Mouse (Mus musculus): ENCODE data around the gene Bach2. TPM values are rescaled to one million over a fixed set of nuclear protein-coding genes. Genes with fewer than 3 reads are reported as not detected.

The Bach2 gene
- polyA plus RNA-seq, 1 experiment from 2014 or later, result 31.5 TPM

GRCm38 (mm10) chr4:32509832-32510612, 271.4 kb downstream of the Bach2 start:
- Histone ChIP-seq H3K9me3 (ENCODE audit: control insufficient read depth, low read length) (no peaks in the 10 kb centered on the region), H3K4me2 (replicated peaks) (no peak overlapping the region), H3K36me3 (replicated peaks; ENCODE audit: control insufficient read depth, insufficient read depth) (no peaks in the 10 kb centered on the region), H3K9ac (no peak overlapping the region), H3K27me3 (ENCODE audit: control insufficient read depth, insufficient read depth, low read length) (no peaks in the 10 kb centered on the region), H3K4me1 (replicated peaks; ENCODE audit: control insufficient read depth, insufficient read depth, low read length) (peaks cover 29% of the 10 kb centered on the region), H3K27ac (peak overlapping the region; percentile 7; the same call in 1 of the 2 replicates), H3K4me3 (replicated peaks; ENCODE audit: low read length) (no peak overlapping the region)
- ATAC-seq (ENCODE audit: low FRiP score) (no peak), DNase-seq (ENCODE audit: low spot score) (no peak)
- 50% methylated on average over 9 of the region's 9 CpGs for WGBS

GRCm38 (mm10) chr4:32510940-32511339, 272.3 kb downstream of the Bach2 start:
- H3K9ac ChIP-seq, result no peak overlapping the region
- H3K36me3 ChIP-seq (replicated peaks; ENCODE audit: control insufficient read depth, insufficient read depth), result no peaks in the 10 kb centered on the region
- no peak overlapping the region for H3K27ac ChIP-seq
- no peaks in the 10 kb centered on the region for H3K9me3 ChIP-seq (ENCODE audit: control insufficient read depth, low read length)
- no peaks in the 10 kb centered on the region for H3K27me3 ChIP-seq (ENCODE audit: control insufficient read depth, insufficient read depth, low read length)
- H3K4me1 ChIP-seq (replicated peaks; ENCODE audit: control insufficient read depth, insufficient read depth, low read length), result peaks cover 33% of the 10 kb centered on the region
- 65% methylated on average over 7 of the region's 7 CpGs for WGBS
- no peak for DNase-seq (ENCODE audit: low spot score)
- no peak overlapping the region for H3K4me3 ChIP-seq (replicated peaks; ENCODE audit: low read length)
- H3K4me2 ChIP-seq (replicated peaks), result no peak overlapping the region
- no peak for ATAC-seq (ENCODE audit: low FRiP score)

GRCm38 (mm10) chr4:32516126-32516525, 277.5 kb downstream of the Bach2 start:
- H3K4me3 ChIP-seq (replicated peaks; ENCODE audit: low read length), result no peak overlapping the region
- no peaks in the 10 kb centered on the region for H3K27me3 ChIP-seq (ENCODE audit: control insufficient read depth, insufficient read depth, low read length)
- ATAC-seq (ENCODE audit: low FRiP score), result no peak
- H3K4me2 ChIP-seq (replicated peaks), result no peak overlapping the region
- H3K27ac ChIP-seq, result no peak overlapping the region
- DNase-seq (ENCODE audit: low spot score), result no peak
- no peaks in the 10 kb centered on the region for H3K9me3 ChIP-seq (ENCODE audit: control insufficient read depth, low read length)
- H3K9ac ChIP-seq, result no peak overlapping the region
- H3K4me1 ChIP-seq (replicated peaks; ENCODE audit: control insufficient read depth, insufficient read depth, low read length), result peaks cover 27% of the 10 kb centered on the region
- H3K36me3 ChIP-seq (replicated peaks; ENCODE audit: control insufficient read depth, insufficient read depth), result no peaks in the 10 kb centered on the region
- WGBS, result 89% methylated on average over 8 of the region's 8 CpGs

- no peak overlapping the region for H3K9ac ChIP-seq
- H3K4me3 ChIP-seq (replicated peaks; ENCODE audit: low read length), result no peak overlapping the region
- 44% methylated on average over 6 of the region's 6 CpGs for WGBS
- ATAC-seq (ENCODE audit: low FRiP score) (no peak), DNase-seq (ENCODE audit: low spot score) (no peak)
- no peaks in the 10 kb centered on the region for H3K9me3 ChIP-seq (ENCODE audit: control insufficient read depth, low read length)
- peaks cover 36% of the 10 kb centered on the region for H3K4me1 ChIP-seq (replicated peaks; ENCODE audit: control insufficient read depth, insufficient read depth, low read length)
- no peaks in the 10 kb centered on the region for H3K27me3 ChIP-seq (ENCODE audit: control insufficient read depth, insufficient read depth, low read length)
- peak overlapping the region; percentile 26; the same call in 1 of the 2 replicates for H3K27ac ChIP-seq
- H3K36me3 ChIP-seq (replicated peaks; ENCODE audit: control insufficient read depth, insufficient read depth), result no peaks in the 10 kb centered on the region
- no peak overlapping the region for H3K4me2 ChIP-seq (replicated peaks)
These were observed 280.4 kb downstream of the Bach2 start for GRCm38 (mm10) chr4:32518842-32519578.

- Histone ChIP-seq H3K9ac (no peak overlapping the region), H3K27me3 (ENCODE audit: control insufficient read depth, insufficient read depth, low read length) (no peaks in the 10 kb centered on the region), H3K4me3 (replicated peaks; ENCODE audit: low read length) (no peak overlapping the region), H3K4me1 (replicated peaks; ENCODE audit: control insufficient read depth, insufficient read depth, low read length) (peaks cover 33% of the 10 kb centered on the region), H3K9me3 (ENCODE audit: control insufficient read depth, low read length) (no peaks in the 10 kb centered on the region), H3K27ac (peak overlapping the region; percentile 40; the same call in 1 of the 2 replicates), H3K36me3 (replicated peaks; ENCODE audit: control insufficient read depth, insufficient read depth) (no peaks in the 10 kb centered on the region), H3K4me2 (replicated peaks) (no peak overlapping the region)
- DNase-seq (ENCODE audit: low spot score) (no peak), ATAC-seq (ENCODE audit: low FRiP score) (no peak)
- WGBS, result 33% methylated on average over 18 of the region's 18 CpGs
These were observed 282.2 kb downstream of the Bach2 start for GRCm38 (mm10) chr4:32520628-32521360.

- Histone ChIP-seq H3K36me3 (replicated peaks; ENCODE audit: control insufficient read depth, insufficient read depth) (no peaks in the 10 kb centered on the region), H3K4me2 (replicated peaks) (no peak overlapping the region), H3K9ac (no peak overlapping the region), H3K9me3 (ENCODE audit: control insufficient read depth, low read length) (no peaks in the 10 kb centered on the region), H3K4me3 (replicated peaks; ENCODE audit: low read length) (no peak overlapping the region), H3K27me3 (ENCODE audit: control insufficient read depth, insufficient read depth, low read length) (no peaks in the 10 kb centered on the region), H3K27ac (peak overlapping the region; percentile 40; the same call in 1 of the 2 replicates), H3K4me1 (replicated peaks; ENCODE audit: control insufficient read depth, insufficient read depth, low read length) (peaks cover 34% of the 10 kb centered on the region)
- ATAC-seq (ENCODE audit: low FRiP score) (no peak), DNase-seq (ENCODE audit: low spot score) (no peak)
- 60% methylated on average over 6 of the region's 6 CpGs for WGBS
These were observed 282.7 kb downstream of the Bach2 start for GRCm38 (mm10) chr4:32521361-32521740.

GRCm38 (mm10) chr4:32522013-32522412, 283.4 kb downstream of the Bach2 start:
- Histone ChIP-seq H3K9ac (no peak overlapping the region), H3K9me3 (ENCODE audit: control insufficient read depth, low read length) (no peaks in the 10 kb centered on the region), H3K4me3 (replicated peaks; ENCODE audit: low read length) (no peak overlapping the region), H3K4me1 (replicated peaks; ENCODE audit: control insufficient read depth, insufficient read depth, low read length) (peaks cover 40% of the 10 kb centered on the region), H3K27ac (peak overlapping the region; percentile 40), H3K36me3 (replicated peaks; ENCODE audit: control insufficient read depth, insufficient read depth) (no peaks in the 10 kb centered on the region), H3K27me3 (ENCODE audit: control insufficient read depth, insufficient read depth, low read length) (no peaks in the 10 kb centered on the region), H3K4me2 (replicated peaks) (no peak overlapping the region)
- 49% methylated on average over 2 of the region's 2 CpGs for WGBS
- ATAC-seq (ENCODE audit: low FRiP score) (no peak), DNase-seq (ENCODE audit: low spot score) (no peak)

- H3K4me3 ChIP-seq (replicated peaks; ENCODE audit: low read length), result no peak overlapping the region
- no peaks in the 10 kb centered on the region for H3K27me3 ChIP-seq (ENCODE audit: control insufficient read depth, insufficient read depth, low read length)
- peaks cover 41% of the 10 kb centered on the region for H3K4me1 ChIP-seq (replicated peaks; ENCODE audit: control insufficient read depth, insufficient read depth, low read length)
- DNase-seq (ENCODE audit: low spot score), result no peak
- no peak overlapping the region for H3K4me2 ChIP-seq (replicated peaks)
- no peaks in the 10 kb centered on the region for H3K9me3 ChIP-seq (ENCODE audit: control insufficient read depth, low read length)
- no peak overlapping the region for H3K27ac ChIP-seq
- no peak overlapping the region for H3K9ac ChIP-seq
- no peaks in the 10 kb centered on the region for H3K36me3 ChIP-seq (replicated peaks; ENCODE audit: control insufficient read depth, insufficient read depth)
- WGBS, result 65% methylated on average over 2 of the region's 2 CpGs
- ATAC-seq (ENCODE audit: low FRiP score), result no peak
These were observed 285.7 kb downstream of the Bach2 start for GRCm38 (mm10) chr4:32524282-32524681.

GRCm38 (mm10) chr4:32525000-32525399, 286.4 kb downstream of the Bach2 start:
- Histone ChIP-seq H3K9ac (no peak overlapping the region), H3K4me1 (replicated peaks; ENCODE audit: control insufficient read depth, insufficient read depth, low read length) (peaks cover 41% of the 10 kb centered on the region), H3K9me3 (ENCODE audit: control insufficient read depth, low read length) (no peaks in the 10 kb centered on the region), H3K27ac (no peak overlapping the region), H3K4me2 (replicated peaks) (no peak overlapping the region), H3K27me3 (ENCODE audit: control insufficient read depth, insufficient read depth, low read length) (no peaks in the 10 kb centered on the region), H3K4me3 (replicated peaks; ENCODE audit: low read length) (no peak overlapping the region), H3K36me3 (replicated peaks; ENCODE audit: control insufficient read depth, insufficient read depth) (no peaks in the 10 kb centered on the region)
- DNase-seq (ENCODE audit: low spot score) (no peak), ATAC-seq (ENCODE audit: low FRiP score) (no peak)
- WGBS, result 74% methylated on average over 5 of the region's 5 CpGs

Data from hindbrain, embryonic 14.5 days (tissue).